Mouse (Mus musculus) MEL (cell line): Measurements from ENCODE around the gene Myo10.

Source experiments
- CTCF ChIP-seq, 3 experiments: IDR thresholded peaks in 2 of 3; conservative IDR thresholded peaks in 1 of 3; 2 replicates each; pipeline ENCODE4 v1.5.1; 2011 to 2012; ENCODE audit warnings: low read length in 3 of 3, low read depth in 2 of 3, mild to moderate bottlenecking in 2 of 3, improper control_type of control experiment in 1 of 3, inconsistent platforms in 1 of 3, mixed read lengths in 1 of 3, moderate library complexity in 1 of 3; ENCODE audit not compliant: control insufficient read depth in 1 of 3, insufficient read depth in 1 of 3, poor library complexity in 1 of 3, severe bottlenecking in 1 of 3
- EP300 ChIP-seq, 2 experiments: IDR thresholded peaks; 2 replicates each; pipeline ENCODE4 v1.6.1; 2011; ENCODE audit warnings: improper control_type of control experiment in 2 of 2, low read length in 2 of 2, low read depth in 1 of 2, mild to moderate bottlenecking in 1 of 2
- GABPA ChIP-seq: IDR thresholded peaks from 2 replicates; pipeline ENCODE4 v1.6.1; 2012; ENCODE audit warnings: low read depth, mild to moderate bottlenecking, inconsistent platforms, low read length, improper control_type of control experiment, moderate library complexity
- HCFC1 ChIP-seq: IDR thresholded peaks from 2 replicates; pipeline ENCODE4 v1.6.1; 2012; ENCODE audit warnings: low read depth, mild to moderate bottlenecking, inconsistent platforms, low read length, improper control_type of control experiment, moderate library complexity
- MYC ChIP-seq: IDR thresholded peaks from 2 replicates; pipeline ENCODE4 v1.6.1; 2011; ENCODE audit warnings: low read depth, mild to moderate bottlenecking, low read length, improper control_type of control experiment, moderate library complexity
- POLR2A ChIP-seq, 2 experiments: IDR thresholded peaks; 2 replicates each; pipeline ENCODE4 v1.6.1; 2011 to 2012; ENCODE audit warnings: low read length in 2 of 2, mild to moderate bottlenecking in 2 of 2, control low read depth in 1 of 2, improper control_type of control experiment in 1 of 2, low read depth in 1 of 2, moderate library complexity in 1 of 2; ENCODE audit not compliant: control insufficient read depth in 1 of 2, insufficient read depth in 1 of 2, poor library complexity in 1 of 2
- RAD21 ChIP-seq: IDR thresholded peaks from 2 replicates; pipeline ENCODE4 v1.6.1; 2011; ENCODE audit warnings: mild to moderate bottlenecking, low read depth, low read length, improper control_type of control experiment
- RCOR1 ChIP-seq: IDR thresholded peaks from 2 replicates; pipeline ENCODE4 v1.6.1; 2012; ENCODE audit warnings: low read depth, mild to moderate bottlenecking, inconsistent platforms, low read length, improper control_type of control experiment
- SMC3 ChIP-seq: IDR thresholded peaks from 2 replicates; pipeline ENCODE4 v1.6.1; 2011; ENCODE audit warnings: low read depth, low read length, improper control_type of control experiment
- TAL1 ChIP-seq: IDR thresholded peaks from 2 replicates; pipeline ENCODE4 v1.6.1; 2012; ENCODE audit warnings: mild to moderate bottlenecking, inconsistent platforms, low read length, moderate library complexity, mixed read lengths
- TCF12 ChIP-seq: IDR thresholded peaks from 2 replicates; pipeline ENCODE4 v1.6.1; 2014; ENCODE audit warnings: low read depth, mild to moderate bottlenecking, inconsistent platforms, low read length, improper control_type of control experiment, moderate library complexity
- UBTF ChIP-seq: IDR thresholded peaks from 2 replicates; pipeline ENCODE4 v1.6.1; 2012; ENCODE audit warnings: low read depth, mild to moderate bottlenecking, inconsistent platforms, low read length, improper control_type of control experiment, moderate library complexity, borderline replicate concordance; ENCODE audit not compliant: insufficient read depth
- ZNF384 ChIP-seq: IDR thresholded peaks from 2 replicates; pipeline ENCODE4 v1.6.1; 2012; ENCODE audit warnings: low read depth, mild to moderate bottlenecking, inconsistent platforms, low read length, improper control_type of control experiment

GRCm38 (mm10) chr15:25603286-25603685 is 19.0 kb upstream of the Myo10 start:
- TF ChIP-seq POLR2A (IDR thresholded peaks at IDR 0.05; ENCODE audit: control insufficient read depth in 1 of 2, insufficient read depth in 1 of 2, low read depth in 1 of 2, low read length in 2 of 2, poor library complexity in 1 of 2): no peak
- TF ChIP-seq RAD21: no peak
- TF ChIP-seq EP300 (IDR thresholded peaks at IDR 0.05; ENCODE audit: low read depth in 1 of 2, low read length in 2 of 2): no peak
- TF ChIP-seq MYC: no peak
- TF ChIP-seq RCOR1: no peak
- TF ChIP-seq TCF12: no peak
- TF ChIP-seq CTCF (IDR thresholded peaks at IDR 0.05 in 2 of 3, conservative IDR thresholded peaks at IDR 0.05 in 1 of 3; ENCODE audit: control insufficient read depth in 1 of 3, insufficient read depth in 1 of 3, low read depth in 2 of 3, low read length in 3 of 3, poor library complexity in 1 of 3, severe bottlenecking in 1 of 3): no peak
- TF ChIP-seq HCFC1: no peak
- no peak for TF ChIP-seq GABPA
- TF ChIP-seq ZNF384: no peak
- TF ChIP-seq TAL1: no peak
- TF ChIP-seq SMC3: no peak
- no peak for TF ChIP-seq UBTF
